Mouse (Mus musculus): ENCODE measurements around the gene Ppp2r5d.

The Ppp2r5d gene

GRCm38 (mm10) chr17:46724477-46725084, 19.7 kb upstream of the Ppp2r5d start:
- no peak for ATAC-seq (ENCODE audit: insufficient number of reproducible peaks, low FRiP score, low TSS enrichment)

DNA sequence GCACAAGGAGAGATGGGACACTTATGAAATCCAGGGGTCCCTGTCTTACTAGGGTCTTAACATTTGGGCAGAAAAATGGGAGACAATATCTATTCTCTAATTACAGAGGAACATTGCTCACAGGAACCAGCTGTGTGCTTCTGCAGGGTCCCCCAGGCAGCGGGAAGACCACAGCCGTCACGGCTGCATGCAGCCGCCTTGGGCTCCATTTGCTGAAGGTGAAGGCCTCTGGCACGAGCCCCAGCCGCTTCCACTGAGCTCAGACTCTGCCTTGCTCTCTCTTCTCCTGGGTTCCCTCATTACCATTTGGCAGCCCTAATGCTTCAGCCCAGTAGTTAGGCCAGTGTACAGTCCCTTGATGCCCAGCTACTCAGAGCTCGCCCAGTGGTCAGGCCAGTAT, 16.2 kb upstream of the Ppp2r5d start:
- ATAC-seq (ENCODE audit: insufficient number of reproducible peaks, low FRiP score, low TSS enrichment): no peak

GRCm38 (mm10) chr17:46714756-46715481, 10.0 kb upstream of the Ppp2r5d start:
- no peak for ATAC-seq (ENCODE audit: insufficient number of reproducible peaks, low FRiP score, low TSS enrichment)

- no peak for ATAC-seq (ENCODE audit: insufficient number of reproducible peaks, low FRiP score, low TSS enrichment)
Measured at GRCm38 (mm10) chr17:46713849-46714248, 8.9 kb upstream of the Ppp2r5d start.

DNA sequence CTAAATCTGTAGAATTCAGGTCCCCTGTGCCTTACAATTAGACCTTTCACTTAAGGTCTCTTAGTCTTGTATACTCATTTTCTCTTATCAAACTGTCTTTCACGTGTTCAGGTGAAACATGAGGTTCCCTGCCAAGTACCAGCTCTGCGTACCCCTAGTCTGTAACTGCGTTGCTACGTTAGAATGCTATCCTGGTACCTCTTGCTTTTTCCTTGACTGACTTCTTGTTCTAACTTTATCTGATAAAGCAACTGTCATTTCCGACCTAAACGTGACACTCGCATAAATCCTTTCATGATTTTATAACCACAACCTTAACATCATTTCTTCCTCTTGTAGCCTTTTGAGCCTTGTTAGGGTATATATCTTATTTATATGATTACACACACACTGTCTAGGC, 7.5 kb upstream of the Ppp2r5d start:
- no peak for ATAC-seq (ENCODE audit: insufficient number of reproducible peaks, low FRiP score, low TSS enrichment)

GRCm38 (mm10) chr17:46711612-46712271, 6.8 kb upstream of the Ppp2r5d start:
- no peak; the same call in 1 of the 2 replicates for ATAC-seq (ENCODE audit: insufficient number of reproducible peaks, low FRiP score, low TSS enrichment)

DNA sequence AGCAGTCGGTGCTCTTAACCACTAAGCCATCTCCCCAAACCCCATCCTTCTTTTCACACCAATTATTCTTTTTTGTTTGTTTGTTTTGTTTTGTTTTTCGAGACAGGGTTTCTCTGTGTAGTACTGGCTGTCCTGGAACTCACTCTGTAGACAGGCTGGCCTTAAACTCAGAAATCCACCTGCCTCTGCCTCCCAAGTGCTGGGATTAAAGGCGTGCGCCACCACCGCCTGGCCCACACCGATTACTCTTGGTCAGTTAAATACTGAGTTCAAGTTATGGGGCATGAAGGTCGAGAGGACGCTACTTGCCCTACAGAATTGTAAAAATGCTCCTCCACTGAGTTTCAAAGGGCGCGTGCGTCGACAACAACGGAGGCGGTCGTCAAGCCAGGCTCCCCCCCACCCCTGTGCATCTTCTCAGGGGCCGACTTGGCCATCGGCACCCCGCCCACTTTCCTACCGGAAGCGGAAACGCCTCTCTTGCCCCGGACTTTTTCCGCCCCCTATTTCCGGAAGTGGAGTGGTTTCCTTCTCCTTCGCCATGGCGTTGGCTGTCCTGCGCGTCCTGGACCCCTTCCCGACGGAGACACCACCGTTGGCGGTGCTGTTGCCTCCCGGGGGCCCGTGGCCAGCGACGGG, 6.2 kb upstream of the Ppp2r5d start, which contains the start of gene Pex6:
TSS of gene Pex6 (plus strand) at position 505 of the 639 bp plus-strand sequence.
- peak; percentile 83 for ATAC-seq (ENCODE audit: insufficient number of reproducible peaks, low FRiP score, low TSS enrichment)

- ATAC-seq (ENCODE audit: insufficient number of reproducible peaks, low FRiP score, low TSS enrichment): no peak
Measured at GRCm38 (mm10) chr17:46706375-46707089, 1.6 kb upstream of the Ppp2r5d start.

GRCm38 (mm10) chr17:46703971-46704886, 682 bp downstream of the Ppp2r5d start:
- ATAC-seq (ENCODE audit: insufficient number of reproducible peaks, low FRiP score, low TSS enrichment): peak; percentile 31

DNA sequence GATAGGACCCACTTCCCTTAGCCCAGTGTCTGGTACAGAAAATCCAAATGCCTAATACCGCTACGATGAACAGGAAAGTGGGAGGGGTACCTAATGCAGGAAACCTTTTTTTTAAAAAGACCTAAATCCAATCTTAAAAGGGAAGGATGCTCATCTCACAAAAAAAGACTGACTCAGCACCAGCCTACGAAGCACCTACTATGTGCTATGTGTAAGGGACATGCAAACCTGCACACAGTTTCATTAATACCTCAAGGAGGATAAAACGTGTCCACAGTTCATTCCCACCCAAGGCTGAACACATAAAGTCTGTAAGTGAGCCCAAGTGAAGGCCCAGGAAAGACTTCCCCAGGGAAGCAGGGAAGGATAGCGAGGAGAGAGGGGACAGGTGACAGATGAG, 2.4 kb downstream of the Ppp2r5d start:
- no peak for ATAC-seq (ENCODE audit: insufficient number of reproducible peaks, low FRiP score, low TSS enrichment)

GRCm38 (mm10) chr17:46702100-46702499, 2.8 kb downstream of the Ppp2r5d start:
- ATAC-seq (ENCODE audit: insufficient number of reproducible peaks, low FRiP score, low TSS enrichment): no peak

DNA sequence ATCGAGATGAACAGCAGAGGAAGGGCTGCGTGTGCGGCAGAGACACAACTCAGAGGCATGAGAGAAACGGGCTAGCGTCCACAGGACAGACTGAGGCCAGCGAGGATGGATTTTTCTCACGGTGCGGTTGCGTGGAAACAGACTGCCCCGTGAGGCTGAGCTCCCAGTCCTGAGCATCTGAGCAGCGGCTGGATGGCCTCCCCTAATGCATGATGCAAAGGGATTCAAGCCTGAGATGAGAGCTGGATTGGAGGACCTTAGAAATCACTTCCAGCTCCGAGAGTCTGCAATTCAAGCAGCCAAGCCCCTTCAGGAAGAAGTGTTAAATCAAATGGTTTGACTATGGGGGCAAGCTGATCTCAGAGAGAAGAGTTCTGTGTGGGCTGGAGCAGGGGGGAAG, 3.4 kb downstream of the Ppp2r5d start:
- no peak for ATAC-seq (ENCODE audit: insufficient number of reproducible peaks, low FRiP score, low TSS enrichment)

DNA sequence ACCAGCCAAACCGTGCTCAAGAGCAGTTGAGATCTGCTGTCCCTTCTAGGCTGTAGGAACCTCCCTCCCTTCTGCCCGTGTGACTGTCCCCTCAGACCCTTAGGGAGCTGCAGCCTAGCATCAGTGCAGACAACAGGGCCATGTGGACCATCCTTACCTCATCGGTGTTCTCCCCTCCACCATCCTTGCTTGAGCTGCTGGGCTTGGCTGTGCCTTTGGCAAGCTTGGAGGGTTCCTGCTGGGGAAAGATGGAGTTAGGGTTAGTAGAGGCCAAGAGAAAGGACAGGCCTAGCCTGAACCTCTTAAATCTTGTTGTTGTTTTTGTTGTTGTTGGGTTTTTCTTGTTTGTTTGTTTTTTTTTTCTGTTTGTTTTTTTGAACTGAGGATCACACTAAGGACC, 5.0 kb downstream of the Ppp2r5d start:
- ATAC-seq (ENCODE audit: insufficient number of reproducible peaks, low FRiP score, low TSS enrichment): no peak

DNA sequence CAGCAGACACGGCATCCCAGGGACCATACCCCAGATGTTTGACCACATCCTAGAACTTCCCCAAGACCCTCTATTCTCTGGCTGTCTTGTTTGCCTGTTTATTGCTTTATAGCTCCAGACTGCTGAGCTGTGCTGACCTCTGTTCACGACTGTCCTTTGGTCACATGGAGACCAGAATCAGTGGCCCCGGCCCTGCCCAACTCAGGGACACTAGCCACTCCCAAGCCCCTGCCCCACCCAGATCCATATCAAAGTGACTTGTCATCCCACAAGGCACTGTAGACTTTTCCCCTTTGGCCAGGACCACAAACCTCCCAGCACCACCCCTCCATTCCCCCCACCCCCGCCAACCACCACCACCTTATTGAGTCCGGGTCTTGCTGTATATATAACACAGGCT, 5.7 kb downstream of the Ppp2r5d start:
- no peak for ATAC-seq (ENCODE audit: insufficient number of reproducible peaks, low FRiP score, low TSS enrichment)

GRCm38 (mm10) chr17:46698515-46698914, 6.4 kb downstream of the Ppp2r5d start:
- ATAC-seq (ENCODE audit: insufficient number of reproducible peaks, low FRiP score, low TSS enrichment): no peak

DNA sequence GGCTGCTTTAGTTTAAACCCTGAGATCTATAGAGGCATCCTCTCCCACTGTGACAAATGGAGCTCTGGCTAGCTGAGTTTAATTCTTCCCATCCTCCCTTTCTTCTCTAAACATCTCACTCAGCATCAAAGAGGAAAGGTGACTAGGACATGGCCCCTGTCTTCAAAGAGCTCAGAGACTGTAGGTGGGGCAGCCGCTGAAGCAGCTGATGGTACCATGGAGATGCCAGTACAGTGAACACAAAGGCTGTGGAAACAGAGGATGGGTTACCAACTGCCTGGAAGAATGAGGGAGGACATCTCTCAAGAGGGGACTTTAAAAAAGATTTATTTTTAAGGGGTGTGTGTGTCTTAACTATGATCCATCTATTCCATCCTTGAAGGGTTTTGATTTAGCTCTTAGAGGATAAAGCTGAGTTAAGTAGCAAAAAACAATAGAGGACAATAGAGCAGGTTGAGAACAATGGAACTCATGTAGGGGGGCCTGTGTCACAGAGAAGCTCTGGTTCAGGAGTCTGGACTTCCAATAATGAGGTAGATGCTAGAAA, 10.3 kb downstream of the Ppp2r5d start:
- ATAC-seq (ENCODE audit: insufficient number of reproducible peaks, low FRiP score, low TSS enrichment): no peak

GRCm38 (mm10) chr17:46691390-46691789, 13.5 kb downstream of the Ppp2r5d start:
- ATAC-seq (ENCODE audit: insufficient number of reproducible peaks, low FRiP score, low TSS enrichment): no peak

DNA sequence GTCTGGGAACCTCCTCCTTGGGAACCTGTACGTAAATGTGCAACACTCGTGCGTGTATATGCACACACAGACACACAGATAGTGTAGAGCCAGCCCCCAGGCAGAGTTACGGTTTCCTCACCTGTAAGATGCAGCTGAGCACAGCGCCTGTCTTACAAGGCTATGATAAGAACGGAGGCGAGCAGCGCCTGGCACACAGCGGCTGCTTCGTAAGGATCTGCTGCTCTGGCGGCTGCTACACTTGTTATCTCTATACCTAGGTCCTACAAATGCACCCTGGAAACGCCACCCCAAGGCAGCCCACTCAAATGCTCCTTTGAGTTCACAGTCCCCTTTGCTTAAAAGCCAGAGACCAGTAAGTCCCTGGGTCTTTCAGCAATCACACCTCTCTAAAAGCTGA, 14.2 kb downstream of the Ppp2r5d start:
- no peak for ATAC-seq (ENCODE audit: insufficient number of reproducible peaks, low FRiP score, low TSS enrichment)

DNA sequence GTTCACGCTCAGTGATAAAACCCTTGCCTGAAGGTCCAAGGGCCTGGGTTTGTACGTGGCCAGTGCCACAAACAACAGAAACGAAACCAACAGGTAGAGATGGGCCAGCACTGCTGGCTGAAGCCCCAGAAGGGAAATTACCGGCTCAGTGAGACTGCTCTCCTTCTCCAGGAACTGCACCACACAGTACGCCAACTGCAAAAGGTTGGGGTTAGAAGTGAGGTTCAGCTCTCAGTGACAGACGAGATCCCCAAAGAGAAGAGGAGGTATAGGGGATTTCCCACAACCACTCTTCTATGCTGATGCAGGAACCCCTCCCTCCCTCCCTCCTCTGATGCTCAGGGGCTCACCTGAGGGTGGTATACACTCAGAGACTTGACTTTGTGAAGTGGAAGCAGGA, 19.0 kb downstream of the Ppp2r5d start:
- no peak for ATAC-seq (ENCODE audit: insufficient number of reproducible peaks, low FRiP score, low TSS enrichment)

Data from cerebellum, adult (tissue).